Mouse (Mus musculus) spleen, adult 2 months (tissue): Measurements from ENCODE around the gene Cachd1.

Experiments
- CTCF ChIP-seq: fragments of 200-500 bp; IDR thresholded peaks from 2 replicates; pipeline ENCODE4 v1.5.1; 2011; ENCODE audit warnings: mild to moderate bottlenecking, inconsistent platforms; ENCODE audit not compliant: insufficient read depth, insufficient read length, insufficient replicate concordance; ENCODE audit errors: extremely low read depth
- POLR2A ChIP-seq: fragments of 200-500 bp; IDR thresholded peaks from 2 replicates; pipeline ENCODE4 v1.6.1; 2011; ENCODE audit warnings: low read depth, low read length, inconsistent platforms

DNA sequence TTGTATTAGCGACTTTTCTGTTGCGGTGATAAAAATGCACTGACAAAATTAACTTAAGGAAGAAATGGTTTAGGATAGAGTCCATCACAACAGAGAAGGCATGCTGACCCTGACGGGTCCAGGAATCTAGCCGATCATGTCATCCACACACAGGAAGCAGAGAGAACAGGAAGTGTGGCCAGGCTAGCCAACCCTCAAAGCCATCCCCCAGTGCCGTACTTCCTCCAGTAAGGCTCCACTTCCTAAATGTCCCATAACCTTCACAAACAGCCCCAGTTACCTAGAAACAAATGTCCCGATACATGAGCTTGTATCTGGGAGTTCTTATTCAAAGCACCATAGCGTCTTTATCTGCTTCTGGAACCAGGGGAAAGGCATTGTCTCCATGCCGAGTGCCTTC is 32.9 kb upstream of the Cachd1 start:
- TF ChIP-seq POLR2A (no peak), CTCF (no peak)
